ENCODE assay signal across 10 mouse cellular contexts in genomic region chr17:45610144-45610866, GRCm38 (mm10). TPM values are rescaled to one million over a fixed set of nuclear protein-coding genes. Genes with fewer than 3 reads are reported as not detected.
A peak's percentile ranks its signal among the peaks of the same experiment; 100 is the strongest.
DNase-seq lines count a peak whose midpoint lies in the region; ATAC-seq lines count a peak whose summit lies in the region.
"Had no signal": no experiment of that assay in that cellular context is flagged by ENCODE, and none has a peak within 500 bp of the region (broad histone marks: within the 10 kb centered on the region; RNA-seq: fewer than 3 reads in every experiment).

No protein-coding gene starts in this region.

- intact Hi-C loops in heart, postnatal 10 days (cut with DNase I), result no loop called here

- WGBS in hindbrain, embryonic 11.5 days, result 44% methylated on average over 5 of the region's 5 CpGs
- 27% methylated on average over 5 of the region's 5 CpGs for WGBS in hindbrain, embryonic 13.5 days
- WGBS in midbrain, embryonic 11.5 days, result 22% methylated on average over 5 of the region's 5 CpGs

- no peaks in the 10 kb centered on the region for H3K9me3 ChIP-seq in hindbrain, embryonic 11.5 days (ENCODE audit: control insufficient read depth, low read length)
- H3K9me3 ChIP-seq in hindbrain, embryonic 13.5 days, result no peaks in the 10 kb centered on the region
- H3K9me3 ChIP-seq in midbrain, embryonic 11.5 days (ENCODE audit: control insufficient read depth, low read length), result 0 out of 2 replicates have a peak, but pooled peaks cover 3% of the 10 kb centered on the region
- H3K9me3 ChIP-seq: hindbrain, embryonic 15.5 days had no signal

- no peak for ATAC-seq in hindbrain, embryonic 11.5 days (ENCODE audit: low FRiP score)
- ATAC-seq in hindbrain, embryonic 13.5 days (ENCODE audit: low FRiP score), result no peak
- ATAC-seq in megakaryocyte-erythroid progenitor cell, adult 5-6 weeks (replicated peaks; ENCODE audit: low FRiP score, low TSS enrichment, poor library complexity, severe bottlenecking), result no peak; the same call in 1 of the 2 replicates
- no peak for ATAC-seq in midbrain, embryonic 11.5 days (ENCODE audit: low FRiP score)

- H3K27ac ChIP-seq in hindbrain, embryonic 11.5 days (ENCODE audit: low read depth, low read length), result no peak overlapping the region
- H3K27ac ChIP-seq in hindbrain, embryonic 13.5 days, result no peak overlapping the region
- no peak overlapping the region; the same call in 1 of the 2 replicates for H3K27ac ChIP-seq in midbrain, embryonic 11.5 days (ENCODE audit: low read depth, low read length)
- H3K27ac ChIP-seq: hindbrain, embryonic 15.5 days had no signal

- H3K4me3 ChIP-seq in hindbrain, embryonic 11.5 days (ENCODE audit: low read depth, low read length), result no peak overlapping the region
- no peak overlapping the region for H3K4me3 ChIP-seq in hindbrain, embryonic 13.5 days
- H3K4me3 ChIP-seq in midbrain, embryonic 11.5 days (ENCODE audit: low read depth, low read length), result no peak overlapping the region
- H3K4me3 ChIP-seq: hindbrain, embryonic 15.5 days had no signal

- no peak overlapping the region for H3K4me2 ChIP-seq in hindbrain, embryonic 11.5 days (replicated peaks; ENCODE audit: low read depth, low read length)
- H3K4me2 ChIP-seq in hindbrain, embryonic 13.5 days, result no peak overlapping the region
- H3K4me2 ChIP-seq in midbrain, embryonic 11.5 days, result no peak overlapping the region
- H3K4me2 ChIP-seq: hindbrain, embryonic 15.5 days had no signal

- no peaks in the 10 kb centered on the region for H3K36me3 ChIP-seq in hindbrain, embryonic 11.5 days (ENCODE audit: control insufficient read depth, insufficient read depth, low read length)
- H3K36me3 ChIP-seq in hindbrain, embryonic 13.5 days, result no peaks in the 10 kb centered on the region
- no peaks in the 10 kb centered on the region for H3K36me3 ChIP-seq in midbrain, embryonic 11.5 days (ENCODE audit: control insufficient read depth, insufficient read depth, low read length)
- H3K36me3 ChIP-seq: hindbrain, embryonic 15.5 days had no signal

- H3K4me1 ChIP-seq in hindbrain, embryonic 11.5 days (replicated peaks; ENCODE audit: control insufficient read depth, insufficient read depth, low read length), result no peaks in the 10 kb centered on the region; the same call in 1 of the 2 replicates
- peaks cover 6% of the 10 kb centered on the region; the same call in 1 of the 2 replicates for H3K4me1 ChIP-seq in hindbrain, embryonic 13.5 days (replicated peaks)
- H3K4me1 ChIP-seq in midbrain, embryonic 11.5 days (ENCODE audit: control insufficient read depth, insufficient read depth, low read length), result peaks cover 4% of the 10 kb centered on the region
- H3K4me1 ChIP-seq: hindbrain, embryonic 15.5 days had no signal

- H3K9ac ChIP-seq in hindbrain, embryonic 11.5 days (ENCODE audit: low read depth, low read length), result no peak overlapping the region
- H3K9ac ChIP-seq in hindbrain, embryonic 13.5 days, result no peak overlapping the region
- no peak overlapping the region for H3K9ac ChIP-seq in midbrain, embryonic 11.5 days (ENCODE audit: low read length)
- H3K9ac ChIP-seq: hindbrain, embryonic 15.5 days had no signal

- H3K27me3 ChIP-seq in hindbrain, embryonic 11.5 days (ENCODE audit: control insufficient read depth, insufficient read depth, low read length), result no peaks in the 10 kb centered on the region
- no peaks in the 10 kb centered on the region for H3K27me3 ChIP-seq in hindbrain, embryonic 13.5 days
- H3K27me3 ChIP-seq in midbrain, embryonic 11.5 days (ENCODE audit: control insufficient read depth, insufficient read depth, low read length), result no peaks in the 10 kb centered on the region
- H3K27me3 ChIP-seq: hindbrain, embryonic 15.5 days had no signal

- DNase-seq in hindbrain, embryonic 11.5 days (ENCODE audit: low spot score), result peak; percentile 11
- DNase-seq in ZHBTc4 (ENCODE audit: low read depth, low spot score), result peak; percentile 87
- DNase-seq in heart, postnatal 10 days, result peak; percentile 61 to 62
- peak; percentile 51 for DNase-seq in lung, postnatal 14 days
- DNase-seq in midbrain, embryonic 11.5 days (ENCODE audit: low spot score, missing footprints), result no peak
- no peak for DNase-seq in thymus, postnatal 25 days
- DNase-seq: cerebellum, adult 9-10 months had no signal

RNA-seq across cellular contexts. Expression of gene Mymx, which starts 8.4 kb away (rescaled TPM):
- polyA plus RNA-seq in hindbrain, embryonic 11.5 days (2014; fragmentation: Nextera tagmentation; extraction: Ambion mirVana), result 1.1 and 1.8 TPM in 2 replicates
- 0.47 and 0.67 TPM in 2 replicates for polyA plus RNA-seq in hindbrain, embryonic 13.5 days (2015; fragmentation: Nextera tagmentation; extraction: Ambion mirVana)
- not detected for total RNA-seq in heart, postnatal 10 days (2021)
- total RNA-seq in megakaryocyte-erythroid progenitor cell, adult 5-6 weeks (2014; fragmentation: Nextera tagmentation), result not detected in 2 replicates
- not detected in 2 replicates for total RNA-seq in megakaryocyte-erythroid progenitor cell, adult 5-6 weeks (2017)
- 0.21 TPM in 1 of 2 replicates, not detected in the other for polyA plus RNA-seq in midbrain, embryonic 11.5 days (2014; fragmentation: Nextera tagmentation; extraction: Ambion mirVana)
- polyA plus RNA-seq: hindbrain, embryonic 15.5 days had no signal

RNA-seq across cellular contexts. Expression of gene Slc29a1, which starts 10.9 kb away (rescaled TPM):
- polyA plus RNA-seq in hindbrain, embryonic 11.5 days (2014; fragmentation: Nextera tagmentation; extraction: Ambion mirVana), result 48.0 and 50.8 TPM in 2 replicates
- polyA plus RNA-seq in hindbrain, embryonic 13.5 days (2015; fragmentation: Nextera tagmentation; extraction: Ambion mirVana), result 33.7 and 38.2 TPM in 2 replicates
- 10 to 100 TPM; 88.3 to 99.0 TPM for total RNA-seq in heart, postnatal 10 days (2021)
- 166 and 176 TPM in 2 replicates for total RNA-seq in megakaryocyte-erythroid progenitor cell, adult 5-6 weeks (2014; fragmentation: Nextera tagmentation)
- 89.2 and 171 TPM in 2 replicates for total RNA-seq in megakaryocyte-erythroid progenitor cell, adult 5-6 weeks (2017)
- 45.1 and 46.8 TPM in 2 replicates for polyA plus RNA-seq in midbrain, embryonic 11.5 days (2014; fragmentation: Nextera tagmentation; extraction: Ambion mirVana)

RNA-seq across cellular contexts. Expression of gene Hsp90ab1, which starts 37.2 kb away (rescaled TPM):
- polyA plus RNA-seq in hindbrain, embryonic 11.5 days (2014; fragmentation: Nextera tagmentation; extraction: Ambion mirVana), result 1,644 and 1,674 TPM in 2 replicates
- 1,593 and 1,619 TPM in 2 replicates for polyA plus RNA-seq in hindbrain, embryonic 13.5 days (2015; fragmentation: Nextera tagmentation; extraction: Ambion mirVana)
- 1,000 to 10,000 TPM; 1,000 to 1,054 TPM for total RNA-seq in heart, postnatal 10 days (2021)
- total RNA-seq in megakaryocyte-erythroid progenitor cell, adult 5-6 weeks (2014; fragmentation: Nextera tagmentation), result 1,847 and 1,911 TPM in 2 replicates
- total RNA-seq in megakaryocyte-erythroid progenitor cell, adult 5-6 weeks (2017), result 2,660 and 3,319 TPM in 2 replicates
- 1,614 and 1,690 TPM in 2 replicates for polyA plus RNA-seq in midbrain, embryonic 11.5 days (2014; fragmentation: Nextera tagmentation; extraction: Ambion mirVana)

RNA-seq across cellular contexts. Expression of gene Slc35b2, which starts 46.6 kb away (rescaled TPM):
- polyA plus RNA-seq in hindbrain, embryonic 11.5 days (2014; fragmentation: Nextera tagmentation; extraction: Ambion mirVana), result 89.9 and 91.5 TPM in 2 replicates
- 86.5 and 91.1 TPM in 2 replicates for polyA plus RNA-seq in hindbrain, embryonic 13.5 days (2015; fragmentation: Nextera tagmentation; extraction: Ambion mirVana)
- 10 to 100 TPM; 34.5 to 36.8 TPM for total RNA-seq in heart, postnatal 10 days (2021)
- total RNA-seq in megakaryocyte-erythroid progenitor cell, adult 5-6 weeks (2014; fragmentation: Nextera tagmentation), result 46.9 and 74.5 TPM in 2 replicates
- 27.7 and 60.3 TPM in 2 replicates for total RNA-seq in megakaryocyte-erythroid progenitor cell, adult 5-6 weeks (2017)
- 97.2 and 102 TPM in 2 replicates for polyA plus RNA-seq in midbrain, embryonic 11.5 days (2014; fragmentation: Nextera tagmentation; extraction: Ambion mirVana)

RNA-seq across cellular contexts. Expression of gene Capn11, which starts 48.8 kb away (rescaled TPM):
- polyA plus RNA-seq in hindbrain, embryonic 11.5 days (2014; fragmentation: Nextera tagmentation; extraction: Ambion mirVana), result 0.79 and 1.0 TPM in 2 replicates
- polyA plus RNA-seq in hindbrain, embryonic 13.5 days (2015; fragmentation: Nextera tagmentation; extraction: Ambion mirVana), result 0.65 and 0.95 TPM in 2 replicates
- not detected for total RNA-seq in heart, postnatal 10 days (2021)
- total RNA-seq in megakaryocyte-erythroid progenitor cell, adult 5-6 weeks (2014; fragmentation: Nextera tagmentation), result 0.98 TPM in 1 of 2 replicates, not detected in the other
- 0.15 TPM in 1 of 2 replicates, not detected in the other for total RNA-seq in megakaryocyte-erythroid progenitor cell, adult 5-6 weeks (2017)
- 0.52 and 0.84 TPM in 2 replicates for polyA plus RNA-seq in midbrain, embryonic 11.5 days (2014; fragmentation: Nextera tagmentation; extraction: Ambion mirVana)

Comparison
In these comparisons a context has a peak if more than half of its experiments do, and no peak if none do; other contexts are left out.
1. DNase-seq: peak in hindbrain, embryonic 11.5 days (single experiment), ZHBTc4 (single experiment), heart, postnatal 10 days (2 of 2) and lung, postnatal 14 days (single experiment); none in midbrain, embryonic 11.5 days (single experiment) and thymus, postnatal 25 days (single experiment).